Mouse (Mus musculus): Measurements from ENCODE around the gene 1810049J17Rik. TPM values are rescaled to one million over a fixed set of nuclear protein-coding genes. Genes with fewer than 3 reads are reported as not detected.

Gene 1810049J17Rik
- polyA plus RNA-seq, 1 experiment from 2014 or later: 0.33 TPM

DNA sequence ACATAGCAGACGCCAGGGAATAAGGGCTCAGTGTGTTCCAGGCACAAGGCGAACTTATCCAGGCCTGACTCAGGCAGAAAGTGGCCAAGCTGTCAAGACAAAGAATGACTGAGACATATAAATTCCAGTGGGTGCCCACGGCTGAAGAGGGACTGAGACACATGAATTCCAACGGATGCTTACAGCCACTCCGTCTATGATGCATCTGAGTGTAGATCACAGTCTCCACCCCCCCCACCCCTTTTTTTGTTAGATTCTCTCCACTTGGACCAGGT lies 36.2 kb downstream of the 1810049J17Rik start:
- no peak for TF ChIP-seq EP300 (IDR thresholded peaks at IDR 0.05)
- TF ChIP-seq CTCF (IDR thresholded peaks at IDR 0.05): no peak
- Histone ChIP-seq H3K9ac (replicated peaks; ENCODE audit: low read depth) (no peak overlapping the region), H3K27ac (ENCODE audit: low read length) (no peak overlapping the region; the same call in 1 of the 2 replicates), H3K4me2 (replicated peaks; ENCODE audit: low read depth, low read length) (no peak overlapping the region), H3K4me3 (ENCODE audit: low read depth, low read length) (no peak overlapping the region), H3K27me3 (replicated peaks; ENCODE audit: insufficient read depth, low read length) (no peaks in the 10 kb centered on the region), H3K36me3 (ENCODE audit: insufficient read depth, low read length) (no peaks in the 10 kb centered on the region), H3K4me1 (ENCODE audit: insufficient read depth, low read depth, low read length) (no peaks in the 10 kb centered on the region; the same call in 1 of the 2 replicates), H3K9me3 (ENCODE audit: low read length) (no peaks in the 10 kb centered on the region)
- ATAC-seq: peak; percentile 20; the same call in 1 of the 2 replicates
- 39% methylated on average over 5 of the region's 5 CpGs for WGBS
- DNase-seq (ENCODE audit: low spot score): no peak

- H3K9ac ChIP-seq (replicated peaks; ENCODE audit: low read depth): no peak overlapping the region
- peak; percentile 95 for ATAC-seq
- peak; percentile 55; the same call in 1 of the 2 replicates for TF ChIP-seq EP300 (IDR thresholded peaks at IDR 0.05)
- no peak for TF ChIP-seq CTCF (IDR thresholded peaks at IDR 0.05)
- no peaks in the 10 kb centered on the region for H3K36me3 ChIP-seq (ENCODE audit: insufficient read depth, low read length)
- H3K4me2 ChIP-seq (replicated peaks; ENCODE audit: low read depth, low read length): no peak overlapping the region
- H3K27me3 ChIP-seq (replicated peaks; ENCODE audit: insufficient read depth, low read length): no peaks in the 10 kb centered on the region
- no peaks in the 10 kb centered on the region; the same call in 1 of the 2 replicates for H3K4me1 ChIP-seq (ENCODE audit: insufficient read depth, low read depth, low read length)
- no peaks in the 10 kb centered on the region for H3K9me3 ChIP-seq (ENCODE audit: low read length)
- no peak overlapping the region for H3K4me3 ChIP-seq (ENCODE audit: low read depth, low read length)
- 26% methylated on average over 6 of the region's 6 CpGs for WGBS
- peak; percentile 90 for DNase-seq (ENCODE audit: low spot score)
- H3K27ac ChIP-seq (ENCODE audit: low read length): peak overlapping the region; percentile 47; the same call in 1 of the 2 replicates
Measured at GRCm38 (mm10) chr15:12284794-12285534, 36.7 kb downstream of the 1810049J17Rik start.

DNA sequence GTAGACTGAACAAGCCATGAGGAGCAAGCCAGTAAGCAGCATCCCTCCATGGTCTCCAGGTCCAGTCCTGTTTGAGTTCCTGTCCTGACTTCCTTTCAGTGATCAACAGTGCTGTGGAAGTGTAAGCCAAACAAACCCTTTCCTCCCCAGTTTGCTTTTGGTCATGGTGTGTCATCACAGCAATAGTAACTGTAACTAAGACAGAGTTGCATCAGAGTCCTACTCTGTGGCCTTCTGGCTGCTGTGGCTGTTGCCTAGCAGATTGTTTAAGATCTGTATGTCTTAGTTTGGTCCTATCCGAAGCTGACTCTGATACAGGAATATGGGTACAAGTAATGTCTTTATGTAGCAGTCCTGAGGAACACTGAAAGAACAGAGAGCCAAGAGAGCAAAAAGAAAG lies 41.9 kb downstream of the 1810049J17Rik start:
- no peak overlapping the region for H3K4me2 ChIP-seq (replicated peaks; ENCODE audit: low read depth, low read length)
- no peaks in the 10 kb centered on the region for H3K9me3 ChIP-seq (ENCODE audit: low read length)
- TF ChIP-seq EP300 (IDR thresholded peaks at IDR 0.05): no peak
- TF ChIP-seq CTCF (IDR thresholded peaks at IDR 0.05): no peak
- H3K4me1 ChIP-seq (ENCODE audit: insufficient read depth, low read depth, low read length): no peaks in the 10 kb centered on the region
- no peaks in the 10 kb centered on the region for H3K27me3 ChIP-seq (replicated peaks; ENCODE audit: insufficient read depth, low read length)
- H3K27ac ChIP-seq (ENCODE audit: low read length): no peak overlapping the region
- DNase-seq (ENCODE audit: low spot score): no peak
- no peak overlapping the region for H3K4me3 ChIP-seq (ENCODE audit: low read depth, low read length)
- H3K36me3 ChIP-seq (ENCODE audit: insufficient read depth, low read length): no peaks in the 10 kb centered on the region
- no peak overlapping the region for H3K9ac ChIP-seq (replicated peaks; ENCODE audit: low read depth)
- ATAC-seq: no peak
- 91% methylated on average over 1 of the region's 1 CpGs for WGBS

DNA sequence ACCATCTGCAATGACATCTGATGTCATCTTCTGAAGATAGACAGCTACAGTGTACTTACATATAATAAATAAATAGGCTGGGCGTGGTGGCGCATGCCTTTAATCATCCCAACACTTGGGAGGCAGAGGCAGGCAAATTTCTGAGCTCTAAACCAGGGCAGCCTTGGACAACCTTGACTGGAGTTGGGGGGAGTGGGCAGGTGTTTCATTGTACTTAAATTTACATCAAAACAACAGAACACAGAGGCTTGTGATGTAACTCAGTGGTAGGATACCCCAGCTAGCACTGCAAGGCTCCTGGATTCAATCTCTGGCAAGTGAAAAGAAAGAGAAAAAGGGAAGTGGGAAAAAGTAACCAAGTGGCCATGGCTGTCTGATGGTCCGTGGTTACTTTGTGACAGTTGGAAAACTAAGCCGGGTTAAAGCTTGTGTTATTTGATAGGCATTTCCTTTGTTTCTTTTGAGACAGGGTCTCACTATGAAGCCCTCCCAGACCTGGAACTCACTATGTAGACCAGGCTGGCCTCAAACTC lies 46.5 kb downstream of the 1810049J17Rik start:
- H3K27me3 ChIP-seq (replicated peaks; ENCODE audit: insufficient read depth, low read length): no peaks in the 10 kb centered on the region
- peaks cover 5% of the 10 kb centered on the region; the same call in 1 of the 2 replicates for H3K36me3 ChIP-seq (ENCODE audit: insufficient read depth, low read length)
- no peak overlapping the region for H3K4me2 ChIP-seq (replicated peaks; ENCODE audit: low read depth, low read length)
- H3K4me3 ChIP-seq (ENCODE audit: low read depth, low read length): no peak overlapping the region
- no peaks in the 10 kb centered on the region for H3K9me3 ChIP-seq (ENCODE audit: low read length)
- TF ChIP-seq EP300 (IDR thresholded peaks at IDR 0.05): no peak
- TF ChIP-seq CTCF (IDR thresholded peaks at IDR 0.05): no peak
- ATAC-seq (no peak), DNase-seq (ENCODE audit: low spot score) (no peak)
- 81% methylated on average over 4 of the region's 4 CpGs for WGBS
- H3K27ac ChIP-seq (ENCODE audit: low read length): no peak overlapping the region
- H3K9ac ChIP-seq (replicated peaks; ENCODE audit: low read depth): no peak overlapping the region
- H3K4me1 ChIP-seq (ENCODE audit: insufficient read depth, low read depth, low read length): 0 out of 2 replicates have a peak, but pooled peaks cover 2% of the 10 kb centered on the region

DNA sequence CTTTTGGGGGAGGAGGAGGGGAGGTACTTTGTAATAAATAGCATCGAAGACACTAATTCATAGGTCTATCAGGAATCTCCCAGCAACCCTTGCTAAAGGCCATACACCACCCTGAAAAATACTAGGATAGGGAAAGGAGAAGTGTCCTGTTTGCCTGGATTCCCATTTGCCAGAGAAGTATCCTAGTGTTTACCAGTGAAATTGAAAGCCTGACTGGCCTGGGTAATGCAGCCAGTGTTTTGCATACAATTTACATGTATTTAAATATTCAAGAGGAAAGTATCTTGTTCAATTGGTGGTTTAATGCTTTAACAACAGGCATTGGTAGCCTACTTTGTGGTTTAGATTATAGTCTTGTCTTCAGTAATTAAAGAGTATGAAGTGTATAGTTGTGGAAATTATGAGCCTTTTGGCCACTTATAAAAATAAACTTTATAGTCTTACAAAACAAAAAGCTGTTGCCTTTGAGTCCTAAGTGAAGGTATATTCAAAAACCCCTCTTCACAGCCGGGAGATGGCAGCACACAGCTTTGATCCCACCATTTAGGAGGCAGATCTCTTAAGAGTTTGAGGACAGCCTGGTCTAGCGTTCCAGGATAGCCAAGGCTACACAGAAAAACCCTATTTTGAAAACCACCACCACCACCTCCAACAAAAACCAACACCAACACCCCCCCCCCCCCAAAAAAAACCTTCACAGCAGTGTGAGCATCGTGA lies 47.5 kb downstream of the 1810049J17Rik start:
- no peak for TF ChIP-seq EP300 (IDR thresholded peaks at IDR 0.05)
- TF ChIP-seq CTCF (IDR thresholded peaks at IDR 0.05): peak; percentile 32
- 0 out of 2 replicates have a peak, but pooled peaks cover 2% of the 10 kb centered on the region for H3K4me1 ChIP-seq (ENCODE audit: insufficient read depth, low read depth, low read length)
- no peaks in the 10 kb centered on the region for H3K27me3 ChIP-seq (replicated peaks; ENCODE audit: insufficient read depth, low read length)
- WGBS: 69% methylated on average over 4 of the region's 4 CpGs
- DNase-seq (ENCODE audit: low spot score): no peak
- H3K4me3 ChIP-seq (ENCODE audit: low read depth, low read length): no peak overlapping the region
- H3K9me3 ChIP-seq (ENCODE audit: low read length): no peaks in the 10 kb centered on the region
- H3K4me2 ChIP-seq (replicated peaks; ENCODE audit: low read depth, low read length): no peak overlapping the region
- peaks cover 9% of the 10 kb centered on the region; the same call in 1 of the 2 replicates for H3K36me3 ChIP-seq (ENCODE audit: insufficient read depth, low read length)
- 0 out of 2 replicates have a peak, but pooled peaks have one; percentile 5 for ATAC-seq
- no peak overlapping the region for H3K9ac ChIP-seq (replicated peaks; ENCODE audit: low read depth)
- no peak overlapping the region for H3K27ac ChIP-seq (ENCODE audit: low read length)

Measured in lung, postnatal 0 days (tissue).